Mouse (Mus musculus): ENCODE measurements around the gene Slc4a1. TPM values are rescaled to one million over a fixed set of nuclear protein-coding genes. Genes with fewer than 3 reads are reported as not detected.

Gene Slc4a1
- total RNA-seq, 2 experiments from 2014 or later, result 0.62 to 1.1 TPM

DNA sequence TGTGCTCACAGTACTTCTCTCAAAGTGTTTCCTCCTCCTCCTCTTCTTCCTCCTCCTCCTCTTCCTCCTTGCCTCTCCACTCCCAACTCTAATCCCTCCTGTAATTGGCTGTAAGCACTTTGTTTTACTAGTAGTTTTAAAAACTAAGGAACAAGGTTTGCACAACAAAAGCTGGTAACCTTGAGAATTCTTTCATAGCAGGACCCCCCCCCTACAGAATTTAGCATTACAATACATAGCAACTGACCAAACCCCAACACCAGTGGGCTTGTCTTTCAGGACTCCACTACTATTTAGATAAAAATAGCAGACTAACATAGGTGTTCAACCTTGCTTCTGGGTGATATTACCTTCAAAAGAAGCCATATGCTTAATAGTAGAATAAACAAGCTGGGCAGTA, 36.5 kb downstream of the Slc4a1 start:
- ATAC-seq (replicated peaks; ENCODE audit: poor library complexity), result no peak

DNA sequence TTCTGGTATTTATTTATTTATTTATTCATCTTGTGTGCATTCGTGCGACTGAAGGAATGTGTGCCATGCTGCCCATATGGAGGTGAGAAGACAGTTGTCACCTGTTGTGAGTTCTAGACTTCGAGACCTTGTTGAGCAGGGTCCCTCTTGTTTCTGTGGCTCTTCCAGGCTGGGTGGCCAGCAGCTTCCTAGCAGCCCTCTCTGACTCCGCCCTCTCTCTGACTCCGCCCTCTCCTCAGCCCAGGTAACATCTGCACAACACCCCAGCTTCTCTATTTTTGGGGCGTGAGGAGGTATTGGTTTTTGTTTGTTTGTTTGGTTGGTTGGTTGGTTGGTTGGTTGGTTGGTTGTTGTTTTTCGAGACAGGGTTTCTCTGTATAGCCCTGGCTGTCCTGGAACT, 38.2 kb downstream of the Slc4a1 start:
- no peak for ATAC-seq (replicated peaks; ENCODE audit: poor library complexity)

GRCm38 (mm10) chr11:102327250-102327649, 38.8 kb downstream of the Slc4a1 start:
- no peak for ATAC-seq (replicated peaks; ENCODE audit: poor library complexity)

DNA sequence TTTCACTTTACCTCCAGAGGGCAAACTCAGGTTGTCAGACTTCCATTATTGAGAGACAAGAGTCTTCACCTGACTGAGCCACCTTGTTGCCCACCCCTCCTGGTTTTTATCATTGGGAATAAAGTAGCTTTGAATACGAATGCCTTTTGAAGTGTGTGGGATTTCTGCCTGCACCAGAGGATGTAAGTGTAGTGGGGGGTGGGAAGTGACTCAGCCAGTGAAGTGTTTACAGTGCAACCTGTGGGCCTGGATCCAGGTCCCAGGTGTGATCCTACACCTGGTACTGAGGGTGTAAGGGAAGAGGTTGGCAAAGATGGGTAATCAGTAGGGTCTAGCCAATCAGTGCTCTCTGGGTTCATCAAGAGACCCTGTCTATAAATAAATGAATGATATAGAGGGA, 42.5 kb downstream of the Slc4a1 start:
- no peak for ATAC-seq (replicated peaks; ENCODE audit: poor library complexity)

DNA sequence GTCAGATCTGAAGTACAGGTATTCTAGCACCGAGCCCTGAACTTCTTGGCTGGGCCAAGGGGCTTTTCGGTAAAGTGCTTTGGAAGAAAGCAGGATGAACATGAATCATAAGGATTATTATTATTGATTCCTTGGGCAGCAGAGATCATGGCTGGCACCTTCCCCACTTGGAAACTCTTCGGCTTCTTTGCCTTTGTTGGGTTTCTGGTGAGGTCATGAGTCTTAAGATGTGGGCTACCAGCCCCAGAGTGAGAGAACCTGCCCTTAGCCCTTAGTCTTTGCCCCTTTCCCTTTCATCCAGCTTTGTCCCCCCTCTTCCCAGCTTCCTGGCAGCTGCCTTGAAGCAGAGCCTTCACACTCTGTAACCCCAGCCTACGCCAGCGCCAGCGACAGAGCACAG, 44.1 kb downstream of the Slc4a1 start:
- no peak for ATAC-seq (replicated peaks; ENCODE audit: poor library complexity)

- no peak for ATAC-seq (replicated peaks; ENCODE audit: poor library complexity)
These were observed 45.4 kb downstream of the Slc4a1 start for GRCm38 (mm10) chr11:102320686-102321005.

DNA sequence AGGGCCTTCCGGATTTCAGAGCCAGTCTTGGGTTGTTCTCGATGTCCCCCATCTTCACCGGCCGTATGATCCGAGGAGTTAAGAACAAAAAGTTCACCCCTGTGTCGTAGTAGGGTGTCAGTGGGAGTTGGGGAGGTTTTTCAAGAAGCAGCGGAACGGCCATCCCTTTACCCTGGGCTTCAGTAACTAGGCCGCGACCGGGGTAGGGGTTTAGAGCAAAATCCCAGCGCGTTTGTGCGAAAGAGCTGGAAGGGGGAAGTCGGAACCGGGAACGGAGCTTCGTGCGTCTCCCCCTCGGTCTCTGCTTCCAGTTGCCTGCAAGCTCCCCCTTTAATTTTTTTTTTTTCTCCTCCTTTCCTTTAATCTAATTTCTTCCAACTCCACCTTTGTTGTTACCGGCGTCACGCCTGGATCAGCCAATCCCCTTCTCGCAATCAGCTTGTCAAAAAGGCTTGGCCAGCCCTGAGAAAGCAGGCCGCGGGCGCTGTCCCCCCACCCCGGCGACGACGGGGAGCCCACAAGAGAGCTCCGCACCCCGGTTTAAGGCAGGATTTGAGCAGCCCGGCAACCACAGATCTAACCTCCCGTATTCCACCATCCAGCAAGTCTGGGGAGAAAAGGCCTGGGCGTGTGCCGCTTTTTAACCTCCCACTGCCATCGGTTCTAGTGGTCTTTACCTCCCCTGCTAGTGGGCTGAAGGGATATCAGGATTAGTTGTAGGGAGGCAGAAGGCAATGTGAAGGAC, 45.9 kb downstream of the Slc4a1 start:
- ATAC-seq (replicated peaks; ENCODE audit: poor library complexity), result peak; percentile 27

DNA sequence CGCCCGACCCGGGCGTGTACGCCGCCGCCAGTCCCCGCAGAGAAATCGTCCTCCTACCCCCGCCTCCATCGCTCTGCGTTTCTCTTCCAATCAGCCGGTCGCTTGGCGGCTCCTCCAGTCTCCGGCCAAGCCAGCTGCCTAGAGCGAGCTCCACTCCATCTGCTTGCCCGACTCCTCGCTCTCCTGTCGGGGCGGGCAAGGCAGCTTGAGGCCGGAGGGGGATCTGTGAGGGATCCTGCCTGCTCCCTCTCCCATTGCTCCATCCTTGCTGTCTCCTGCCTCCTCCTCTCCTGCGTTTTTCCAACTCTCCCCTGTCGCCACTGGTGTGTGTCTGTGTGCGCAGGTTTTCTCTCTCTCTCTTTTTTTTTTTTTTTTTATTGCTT, 46.6 kb downstream of the Slc4a1 start, which contains the start of gene Ubtf:
Ubtf (minus strand) TSS at position 333 of the 383 bp plus-strand sequence.
- ATAC-seq (replicated peaks; ENCODE audit: poor library complexity), result peak; percentile 49

- ATAC-seq (replicated peaks; ENCODE audit: poor library complexity), result no peak
These were observed 47.2 kb downstream of the Slc4a1 start for GRCm38 (mm10) chr11:102318576-102319409.

DNA sequence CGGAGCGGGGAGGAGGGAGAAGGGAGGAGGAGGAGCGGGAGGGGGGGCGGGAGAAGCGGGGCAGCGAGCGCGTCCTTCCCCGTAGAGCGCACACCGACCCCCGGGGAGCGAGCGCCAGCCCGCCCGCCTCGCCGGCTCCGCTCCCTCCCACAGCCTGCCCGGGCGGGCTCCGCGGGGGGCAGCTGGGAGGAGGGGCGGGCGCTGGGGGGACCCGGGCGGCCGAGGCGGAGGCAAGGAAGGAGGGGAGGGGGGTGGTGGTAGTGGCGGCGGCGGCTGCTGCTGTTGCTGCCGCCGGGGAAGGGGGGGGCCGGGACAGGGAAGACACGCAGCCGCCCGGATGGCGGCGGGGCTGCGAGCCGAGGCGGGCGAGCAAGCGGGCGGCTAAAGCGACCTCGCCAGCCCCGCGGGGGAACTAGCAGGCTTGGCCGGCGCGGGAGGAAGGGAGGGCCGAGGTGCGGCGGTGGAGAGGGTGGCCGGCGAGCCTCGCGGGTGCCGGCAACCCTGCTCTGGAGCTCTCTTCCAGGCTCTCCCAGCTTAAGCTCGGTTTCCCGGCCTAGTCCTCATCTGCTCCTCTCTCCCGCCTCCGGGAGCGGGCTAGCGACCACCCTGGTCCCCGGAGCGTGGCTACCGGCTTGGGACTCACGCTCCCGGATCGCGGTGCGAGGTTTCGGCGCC, 48.0 kb downstream of the Slc4a1 start:
- ATAC-seq (replicated peaks; ENCODE audit: poor library complexity), result no peak

DNA sequence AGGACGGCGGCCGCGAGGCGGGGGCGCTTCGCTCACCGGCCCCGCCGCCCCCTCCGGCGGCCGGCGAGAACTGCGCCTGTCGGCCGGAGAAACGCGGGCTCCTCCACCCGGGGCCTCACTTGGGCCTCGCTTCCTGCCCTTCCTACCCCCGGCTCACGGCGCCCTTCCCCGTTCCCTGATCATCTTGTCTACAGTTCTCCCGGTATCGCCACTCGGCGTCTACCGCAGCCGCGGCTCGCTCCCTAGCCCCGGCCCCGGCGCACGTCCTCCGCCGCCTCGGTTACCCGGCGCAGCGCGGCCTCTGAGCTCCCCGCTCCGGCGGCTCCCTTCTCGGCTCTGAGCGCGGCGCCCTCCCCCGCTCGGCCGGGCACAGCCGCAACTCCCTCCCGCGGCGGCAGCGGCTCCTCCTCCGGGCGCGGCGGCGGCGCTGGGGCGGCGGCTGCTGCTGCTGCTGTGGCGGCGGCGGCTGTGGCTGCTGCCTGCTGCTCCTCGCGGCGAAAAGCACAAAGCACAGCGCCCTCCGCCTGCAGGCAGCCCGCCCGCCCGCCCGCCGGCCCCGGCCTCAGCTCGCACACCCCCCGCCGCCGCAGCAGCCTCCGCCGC, 48.6 kb downstream of the Slc4a1 start:
- 0 out of 2 replicates have a peak, but pooled peaks have one; percentile 4 for ATAC-seq (replicated peaks; ENCODE audit: poor library complexity)

- ATAC-seq (replicated peaks; ENCODE audit: poor library complexity), result peak; percentile 63
These were observed 49.3 kb downstream of the Slc4a1 start for GRCm38 (mm10) chr11:102316572-102317297.

DNA sequence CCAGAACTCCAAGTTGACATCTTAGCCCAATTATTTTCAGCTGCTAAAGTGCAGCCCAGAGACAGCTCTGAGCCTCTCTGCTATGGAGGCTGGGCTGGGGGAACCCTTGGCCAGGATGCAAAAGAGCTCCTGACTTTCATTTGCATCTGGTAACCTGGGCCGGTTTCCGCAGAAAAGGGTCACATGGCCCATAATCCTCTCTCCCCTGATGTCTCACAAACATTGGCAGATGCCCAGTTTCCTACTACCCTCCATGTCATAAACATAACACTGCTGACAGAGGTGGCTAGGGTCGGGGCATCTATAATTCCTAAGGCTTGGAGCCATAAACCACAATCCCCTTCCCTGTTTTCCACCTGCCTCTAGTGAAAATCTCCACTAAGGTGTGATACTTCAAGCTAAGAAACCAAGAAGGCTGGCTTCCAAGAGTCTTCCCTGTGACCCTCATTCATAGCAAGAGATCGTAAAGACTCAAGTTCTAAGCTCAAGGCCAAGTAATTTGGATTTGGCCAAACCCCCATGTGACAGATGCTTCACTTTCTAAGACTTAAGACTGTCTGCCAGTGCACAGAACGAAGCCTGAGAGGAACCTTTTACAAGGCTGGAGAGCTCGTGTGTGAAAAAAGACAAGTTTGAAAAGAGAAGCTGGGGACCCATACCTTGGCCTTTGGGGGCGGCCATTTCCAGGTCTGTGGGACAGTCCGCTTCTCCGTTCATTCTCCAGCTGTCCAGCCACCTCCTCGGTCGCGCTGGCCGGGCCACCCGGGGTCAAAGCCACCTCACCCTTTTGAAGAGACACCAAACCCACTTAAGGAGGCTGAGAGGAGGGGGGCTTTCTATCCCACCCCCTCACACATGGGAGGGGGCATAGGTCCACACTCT, 50.1 kb downstream of the Slc4a1 start:
- ATAC-seq (replicated peaks; ENCODE audit: poor library complexity), result no peak

- no peak for ATAC-seq (replicated peaks; ENCODE audit: poor library complexity)
These were observed 51.7 kb downstream of the Slc4a1 start for GRCm38 (mm10) chr11:102314321-102314720.

DNA sequence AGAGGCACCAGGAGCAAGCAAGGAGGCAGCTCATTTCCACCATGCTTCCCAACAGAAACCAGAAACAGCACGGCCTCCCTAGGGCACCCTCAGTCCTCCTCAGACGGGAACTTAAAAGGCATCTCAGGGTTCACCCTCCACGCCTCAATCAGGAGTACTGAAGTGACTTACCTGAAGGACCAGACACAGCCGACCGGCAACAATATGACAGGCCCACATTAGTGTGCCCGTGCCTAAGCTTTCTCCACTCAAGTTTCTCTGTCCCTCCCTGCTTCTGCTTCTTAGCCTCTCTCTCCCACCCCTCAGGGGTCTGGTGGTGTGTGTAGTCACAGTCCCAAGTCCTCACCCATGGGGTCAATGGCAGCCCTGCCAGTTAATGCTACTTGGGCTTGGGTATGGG, 53.4 kb downstream of the Slc4a1 start:
- no peak for ATAC-seq (replicated peaks; ENCODE audit: poor library complexity)

DNA sequence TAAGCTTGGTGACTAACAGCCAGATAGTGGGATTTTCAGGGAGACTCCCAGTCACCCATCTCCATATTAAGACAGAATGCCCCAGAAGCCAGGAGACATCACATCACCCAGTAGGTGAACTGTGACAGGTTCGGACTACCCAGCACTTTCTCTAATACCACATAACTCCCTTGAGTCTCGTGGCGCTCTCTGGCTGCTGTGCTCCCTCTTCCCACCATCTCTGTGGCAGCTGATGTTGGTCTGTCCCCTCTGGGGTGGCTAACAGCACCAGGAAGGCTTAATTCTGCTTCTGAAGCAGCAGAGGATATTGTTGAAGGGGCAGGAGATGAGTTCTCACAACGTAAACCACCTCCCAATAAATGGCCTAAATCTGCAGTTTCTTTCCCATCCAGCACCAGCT, 54.0 kb downstream of the Slc4a1 start:
- no peak for ATAC-seq (replicated peaks; ENCODE audit: poor library complexity)

DNA sequence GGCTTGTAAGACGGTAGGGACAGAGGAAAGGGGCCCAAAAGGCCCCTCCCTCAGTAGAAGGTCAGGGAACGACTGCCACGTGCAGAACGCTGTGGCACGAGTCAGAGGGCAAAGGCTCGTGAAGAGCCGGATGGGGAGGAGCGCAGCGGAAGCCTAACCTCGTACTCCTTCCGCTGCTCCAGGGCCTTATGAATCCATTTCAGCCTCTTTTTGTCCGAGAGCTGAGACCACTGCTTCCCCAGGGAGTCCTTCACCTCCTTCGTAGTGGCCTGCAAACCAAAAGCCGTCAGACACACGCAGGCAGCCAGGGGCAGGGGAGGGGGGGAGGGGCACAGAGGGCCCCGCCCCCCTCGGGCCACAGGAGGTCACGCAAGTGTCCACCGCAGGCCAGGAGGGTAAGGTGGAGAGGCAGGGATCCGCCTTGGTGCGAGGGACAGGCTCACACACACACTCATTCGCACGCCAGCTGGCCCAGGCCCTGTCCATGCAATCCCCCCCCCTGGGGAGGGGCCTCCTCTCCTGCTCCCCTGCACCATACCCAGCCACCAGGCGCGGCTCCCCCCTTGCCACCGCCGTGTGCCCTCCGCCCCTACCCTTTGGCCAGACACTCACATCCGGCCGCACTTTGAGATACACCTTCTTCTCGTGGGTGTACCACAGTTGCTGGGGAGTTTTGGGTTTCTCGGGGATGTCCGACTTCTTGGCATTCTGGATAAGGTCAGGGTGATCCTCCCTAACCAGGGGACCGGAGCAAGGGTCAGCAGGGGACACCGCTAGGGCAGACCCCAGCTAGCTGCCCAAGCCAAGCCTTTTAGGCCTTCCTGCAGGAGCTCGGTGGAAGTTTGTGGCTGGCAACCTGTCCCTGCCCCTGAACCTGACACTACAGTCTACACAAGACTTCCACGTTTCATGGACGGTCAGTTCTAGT, 55.0 kb downstream of the Slc4a1 start:
- no peak for ATAC-seq (replicated peaks; ENCODE audit: poor library complexity)

- ATAC-seq (replicated peaks; ENCODE audit: poor library complexity), result no peak
These were observed 56.0 kb downstream of the Slc4a1 start for GRCm38 (mm10) chr11:102309821-102310617.

Data from megakaryocyte progenitor cell, adult 5-6 weeks (primary cell).